Mouse (Mus musculus): ENCODE measurements around the gene Zwint.

Gene Zwint

DNA sequence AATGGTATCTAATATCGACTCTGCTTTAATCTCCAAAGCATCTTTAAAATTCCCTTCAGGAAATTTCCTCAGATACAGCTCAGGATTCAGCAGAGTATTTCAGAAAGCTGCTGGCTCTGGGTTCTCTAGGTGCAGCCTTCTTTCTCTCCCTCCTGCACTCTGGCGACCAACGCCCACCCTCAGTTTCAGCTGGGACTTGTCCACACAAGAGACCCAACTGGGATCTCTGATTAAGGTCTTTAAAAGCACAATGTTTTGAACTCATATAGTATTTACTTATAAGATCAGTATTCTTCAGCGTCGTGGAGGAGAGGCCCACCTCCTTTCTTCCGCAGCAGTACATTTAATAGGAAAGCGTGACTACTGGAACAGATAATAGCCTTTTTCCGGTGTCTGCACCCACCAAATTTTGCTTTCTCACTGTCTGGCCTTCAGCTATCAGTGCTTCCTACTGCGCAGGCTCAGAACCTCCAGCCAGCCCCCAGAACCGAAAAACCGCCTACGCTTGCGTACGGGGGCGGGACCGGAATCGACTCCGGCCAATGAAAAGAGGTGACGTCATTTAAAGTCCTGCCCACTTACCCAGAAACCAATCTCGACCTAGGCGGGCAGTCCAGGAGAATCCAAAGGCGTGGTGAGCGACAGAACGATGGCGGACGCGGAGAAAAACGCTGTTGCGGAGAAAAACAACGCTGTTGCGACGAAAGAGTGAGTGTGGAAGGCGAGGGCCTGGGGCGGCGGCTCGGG is at the start of gene Zwint:
Gene Zwint, plus strand, starts transcription at position 576 of the 747 bp plus-strand sequence.
- DNase-seq (ENCODE audit: low read depth in 1 of 2, low spot score in 2 of 2) = peak; percentile 86 to 89

DNA sequence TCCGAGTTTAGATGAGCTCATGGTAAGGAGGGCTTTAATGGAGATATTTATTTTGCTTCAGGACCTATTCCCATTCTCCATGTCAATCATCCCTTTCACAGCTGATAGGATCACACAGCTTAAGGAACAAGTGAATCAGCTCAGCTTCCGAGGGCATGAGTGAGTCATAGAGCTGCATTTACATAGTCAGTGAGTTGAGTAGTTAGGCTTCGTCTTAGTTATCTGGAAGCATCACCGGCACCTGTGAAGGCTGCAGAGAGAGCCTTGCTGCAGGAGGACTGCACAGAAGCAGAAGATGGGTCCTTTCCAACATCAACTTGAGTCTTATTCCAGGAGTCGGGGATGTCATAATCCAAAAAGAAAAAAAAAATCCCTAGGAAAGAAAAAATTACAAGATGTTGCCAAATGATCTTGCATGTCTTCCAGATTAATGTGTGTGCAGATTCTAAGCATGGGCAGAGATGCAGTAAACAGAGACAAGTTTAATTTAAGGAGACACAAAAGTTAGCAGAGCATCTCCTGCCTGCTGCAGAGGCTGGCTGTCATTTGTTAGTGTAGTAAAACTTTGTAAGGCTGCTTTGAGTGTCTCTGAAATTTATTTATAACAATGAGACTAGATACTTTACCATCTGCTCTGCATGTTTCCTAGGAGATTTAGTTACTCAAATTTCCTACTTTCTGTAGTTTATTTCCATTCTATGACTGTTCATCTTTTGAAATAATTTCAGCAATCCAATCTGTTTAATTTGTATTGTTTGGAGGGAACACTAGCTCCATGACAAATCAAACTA is 41.3 kb upstream of the Zwint start:
- DNase-seq (ENCODE audit: low read depth in 1 of 2, low spot score in 2 of 2) = no peak

DNA sequence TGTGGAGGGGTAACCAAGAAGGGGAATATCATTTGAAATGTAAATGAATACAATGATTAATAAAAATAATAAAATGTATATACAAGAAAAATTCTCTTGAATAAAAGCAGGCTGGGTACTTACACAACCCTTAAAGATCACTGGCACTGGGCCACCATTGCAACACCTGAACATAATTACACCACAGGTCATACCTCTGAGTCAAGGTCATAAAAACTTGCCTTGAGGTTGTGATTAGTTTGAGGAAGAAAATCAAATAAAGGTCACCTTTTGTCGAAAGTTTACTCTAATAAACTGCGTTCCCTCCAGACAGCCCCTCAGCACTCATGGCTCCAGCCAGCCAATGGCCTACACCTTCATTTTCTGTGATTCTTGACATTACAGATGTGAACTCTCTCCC is 38.5 kb upstream of the Zwint start:
- no peak for DNase-seq (ENCODE audit: low read depth in 1 of 2, low spot score in 2 of 2)

DNA sequence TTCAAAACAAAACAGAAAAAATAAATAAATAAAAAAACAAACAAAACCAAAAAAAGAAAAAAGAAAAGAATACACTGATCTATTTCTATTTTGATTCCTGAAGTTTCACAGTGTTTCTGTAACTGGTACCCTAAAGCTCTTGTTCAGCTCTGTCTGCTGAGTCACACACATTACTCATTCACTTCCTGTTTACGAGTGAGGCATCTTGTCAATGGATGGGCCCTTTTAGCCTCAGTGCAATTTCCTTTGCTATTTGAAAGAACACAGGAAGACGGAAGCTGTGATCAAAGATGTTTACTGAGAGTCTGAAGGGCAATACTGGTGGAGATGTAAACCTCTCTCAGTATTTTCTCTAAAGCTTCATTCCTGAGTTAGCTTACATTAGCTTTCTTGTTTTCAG is 34.1 kb upstream of the Zwint start:
- no peak for DNase-seq (ENCODE audit: low read depth in 1 of 2, low spot score in 2 of 2)

DNA sequence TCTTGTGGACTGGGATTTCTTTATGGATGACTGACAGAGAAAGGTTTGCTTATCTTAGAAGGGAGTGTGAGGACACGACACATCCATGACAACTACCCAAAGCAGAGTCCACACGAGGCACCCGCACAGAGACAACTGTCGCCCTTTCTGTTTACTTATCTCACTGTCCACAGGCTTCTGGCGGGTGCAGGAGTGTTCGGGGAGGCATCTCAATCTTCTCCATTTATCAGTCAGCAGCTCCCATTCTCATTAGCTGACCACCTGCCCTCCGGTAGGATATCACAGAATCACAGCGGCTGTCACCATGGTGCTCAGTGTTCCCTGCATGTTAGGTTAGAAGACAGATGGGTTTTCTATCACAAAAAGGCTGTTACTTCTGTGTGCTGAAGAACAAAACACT is 31.1 kb upstream of the Zwint start:
- DNase-seq (ENCODE audit: low read depth in 1 of 2, low spot score in 2 of 2) = no peak

DNA sequence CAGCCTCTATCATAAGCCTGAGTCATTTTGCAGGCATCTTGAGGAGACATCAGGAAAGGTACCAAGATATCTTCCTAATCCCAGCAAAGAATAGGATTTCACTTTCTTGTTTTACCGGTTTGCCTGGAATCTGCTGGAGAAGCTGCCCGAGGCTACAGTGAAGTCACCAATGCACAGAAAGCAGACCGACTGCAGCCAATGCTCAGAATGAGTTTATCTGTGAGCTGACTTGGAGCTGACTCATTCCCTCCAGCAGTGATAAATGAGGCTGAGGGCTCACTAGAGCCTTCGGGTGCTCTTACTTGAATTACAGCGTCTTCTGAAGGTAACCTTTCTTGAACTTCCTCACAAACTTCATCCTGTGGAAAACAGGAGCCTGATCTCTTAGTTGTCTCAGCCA is 20.5 kb upstream of the Zwint start:
- no peak for DNase-seq (ENCODE audit: low read depth in 1 of 2, low spot score in 2 of 2)

DNA sequence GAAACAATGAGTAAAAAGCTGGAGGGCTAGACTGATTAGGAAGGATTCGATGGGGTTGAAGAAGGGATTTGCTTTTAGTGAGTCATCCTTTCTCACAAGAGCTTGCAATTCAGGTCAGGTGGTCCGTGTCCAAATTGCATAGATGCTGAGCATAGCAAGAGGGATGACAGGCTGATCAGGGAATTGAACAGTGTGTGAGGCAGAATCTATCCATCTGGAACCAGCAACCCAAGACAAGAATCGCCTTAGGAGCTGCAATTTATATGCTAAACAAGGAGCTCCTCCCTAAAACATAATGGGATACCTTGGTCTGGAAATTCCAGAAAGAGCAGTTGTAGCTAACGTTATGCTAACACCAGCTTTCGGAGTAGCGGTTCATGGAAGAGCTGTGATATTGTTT is 3.8 kb upstream of the Zwint start:
- DNase-seq (ENCODE audit: low read depth in 1 of 2, low spot score in 2 of 2) = no peak

DNA sequence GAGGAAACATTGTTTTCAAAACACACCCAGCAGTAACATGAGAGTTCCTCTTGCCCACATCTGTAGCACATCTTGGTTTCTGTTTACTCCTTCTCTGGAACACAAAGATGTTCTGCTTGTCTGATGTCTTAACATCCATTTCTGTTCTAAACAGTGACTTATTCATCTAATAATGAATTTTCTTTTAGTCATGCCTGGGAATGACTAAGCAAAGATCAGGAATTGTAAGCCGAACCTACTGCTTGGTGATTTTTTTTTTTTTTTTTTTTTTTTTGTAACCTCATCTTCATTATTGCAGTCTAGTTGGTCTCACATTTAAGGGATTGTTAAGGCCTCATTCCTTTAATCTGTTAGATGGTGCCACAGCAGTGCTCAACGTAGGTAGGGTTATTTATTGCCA is 848 bp upstream of the Zwint start:
- no peak for DNase-seq (ENCODE audit: low read depth in 1 of 2, low spot score in 2 of 2)

DNA sequence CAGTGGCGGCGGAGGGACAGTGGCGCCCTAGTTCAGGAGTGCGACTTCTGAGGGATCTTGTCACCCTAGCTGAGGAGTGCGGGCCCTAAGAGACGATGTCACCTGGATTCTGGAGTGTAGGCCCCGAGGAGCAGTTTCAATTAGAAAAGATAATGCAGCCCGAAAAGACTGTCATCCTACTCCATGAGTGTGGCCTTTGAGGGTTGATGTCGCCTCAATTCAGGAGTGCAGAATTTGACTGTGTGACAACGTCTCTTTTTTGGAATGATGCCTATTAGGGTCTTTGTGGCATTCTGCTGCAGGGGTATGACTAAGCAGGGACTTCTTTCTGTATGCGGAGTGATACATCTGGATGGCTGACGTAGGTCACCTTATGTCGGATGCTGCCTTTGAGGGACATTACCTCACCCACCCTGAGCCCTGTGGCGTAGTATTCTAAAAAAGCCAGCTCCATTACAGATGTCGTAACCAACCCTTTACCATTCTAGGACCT is 418 bp downstream of the Zwint start:
- DNase-seq (ENCODE audit: low read depth in 1 of 2, low spot score in 2 of 2) = no peak

DNA sequence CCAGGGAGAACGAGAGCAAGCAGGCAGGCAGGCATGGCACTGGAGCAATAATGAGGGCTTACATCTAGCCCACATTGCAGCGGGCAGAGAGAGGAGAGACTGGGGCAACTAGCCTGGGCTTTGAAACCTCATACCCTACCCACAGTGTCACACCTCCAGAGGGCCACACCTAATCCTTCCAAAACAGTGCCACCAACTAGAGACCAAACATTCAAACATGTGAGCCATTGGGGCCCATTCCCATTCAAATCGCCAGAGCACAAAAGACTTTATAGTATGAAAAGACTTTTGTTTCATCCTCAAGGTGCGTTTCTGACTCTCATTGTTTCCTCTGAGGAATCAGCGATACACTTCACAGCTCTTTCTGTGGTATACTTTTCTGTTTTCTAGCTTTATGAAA is 4.6 kb downstream of the Zwint start:
- DNase-seq (ENCODE audit: low read depth in 1 of 2, low spot score in 2 of 2) = no peak

DNA sequence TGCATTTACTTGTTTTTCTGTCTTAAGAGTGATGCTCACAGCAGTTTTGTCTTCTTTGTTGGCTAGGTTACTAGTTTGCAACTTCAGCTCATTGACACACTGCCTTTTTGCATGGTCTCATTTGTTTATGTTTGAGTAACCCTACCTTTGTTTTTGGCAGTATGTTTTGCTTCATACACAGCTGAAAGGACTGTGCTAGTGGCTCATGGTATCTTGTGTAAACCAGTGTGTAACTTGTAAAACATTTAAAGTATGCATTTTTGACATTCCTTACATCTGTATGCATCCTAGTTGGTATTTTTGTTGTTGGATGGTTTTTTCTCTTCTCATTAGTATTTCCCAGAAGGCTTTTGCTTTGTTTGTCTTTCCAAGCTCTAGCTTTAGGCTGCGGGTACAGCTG is 5.7 kb downstream of the Zwint start:
- no peak for DNase-seq (ENCODE audit: low read depth in 1 of 2, low spot score in 2 of 2)

DNA sequence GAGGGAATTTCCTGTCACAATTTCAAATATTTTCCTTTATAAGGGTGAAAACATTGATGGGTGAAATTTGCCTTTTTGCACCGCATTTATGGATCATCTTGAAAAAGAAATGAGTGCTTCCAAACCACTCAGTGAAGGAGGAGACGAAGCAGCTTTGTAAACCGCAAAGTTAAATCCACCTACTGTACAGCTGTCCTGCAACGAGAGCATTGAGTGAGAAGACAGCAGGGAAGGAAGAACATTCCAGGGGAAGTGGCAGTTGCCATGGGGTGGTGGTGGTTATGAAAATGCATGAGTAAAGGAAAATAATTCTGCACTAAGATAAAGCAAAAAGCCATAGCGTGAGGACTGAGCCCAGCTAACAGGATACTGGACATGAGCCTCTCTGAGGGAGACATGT is 13.2 kb downstream of the Zwint start:
- no peak for DNase-seq (ENCODE audit: low read depth in 1 of 2, low spot score in 2 of 2)

DNA sequence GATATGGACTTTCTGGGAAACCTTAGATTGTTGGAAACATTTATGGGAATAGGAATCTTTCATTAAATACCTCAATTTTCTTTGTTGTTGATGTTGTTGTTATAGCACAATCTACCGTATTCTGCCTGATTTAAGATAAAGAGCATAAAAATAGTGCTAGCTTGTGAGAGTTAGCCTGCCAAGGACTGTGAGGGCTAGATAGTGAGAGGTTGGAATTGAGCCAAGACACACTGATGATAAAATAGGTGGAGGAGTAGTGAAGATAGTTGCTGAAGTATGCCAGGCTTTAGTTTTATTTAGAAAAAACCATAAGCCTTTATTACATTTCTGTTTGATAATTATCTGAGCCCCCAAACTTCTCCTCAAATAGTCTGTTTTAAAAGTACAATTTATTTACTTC is 14.4 kb downstream of the Zwint start:
- DNase-seq (ENCODE audit: low read depth in 1 of 2, low spot score in 2 of 2) = no peak

DNA sequence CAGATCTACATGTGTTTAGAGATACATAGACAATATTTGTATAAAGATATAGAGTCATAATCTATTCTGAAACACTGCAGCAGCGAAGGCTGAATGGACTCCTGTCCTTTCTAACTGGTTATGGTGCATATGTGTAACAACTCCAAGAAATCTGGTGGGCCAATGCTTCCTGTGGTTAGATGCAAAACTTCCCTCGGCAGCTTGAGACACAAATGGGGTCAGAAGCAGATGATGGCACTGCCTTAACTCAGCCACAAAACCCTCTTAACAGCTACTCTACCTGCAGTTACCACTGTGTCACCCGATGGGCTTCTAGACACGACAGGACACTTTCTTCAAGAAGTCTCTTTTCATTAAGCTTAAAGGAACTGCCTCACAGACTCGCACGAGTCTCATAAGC is 21.3 kb downstream of the Zwint start:
- DNase-seq (ENCODE audit: low read depth in 1 of 2, low spot score in 2 of 2) = no peak

DNA sequence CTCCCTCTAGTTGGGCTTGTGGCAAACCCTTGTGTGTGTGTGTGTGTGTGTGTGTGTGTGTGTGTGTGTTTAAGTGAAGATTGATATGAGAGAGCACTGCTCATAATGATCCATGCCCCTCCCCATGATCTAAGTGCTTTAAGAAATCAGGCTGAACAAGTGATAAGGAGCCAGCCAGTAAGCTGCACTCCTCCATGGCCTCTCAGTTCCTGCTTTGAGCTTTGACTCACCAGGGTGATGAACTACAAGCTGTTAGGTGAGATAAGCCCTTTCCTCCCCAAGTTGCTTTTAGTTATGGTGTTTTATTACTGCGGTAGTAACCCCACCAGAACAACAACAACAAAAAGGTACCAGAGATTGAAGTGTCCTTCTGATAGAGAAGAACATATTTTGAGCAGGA is 21.9 kb downstream of the Zwint start:
- DNase-seq (ENCODE audit: low read depth in 1 of 2, low spot score in 2 of 2) = no peak

DNA sequence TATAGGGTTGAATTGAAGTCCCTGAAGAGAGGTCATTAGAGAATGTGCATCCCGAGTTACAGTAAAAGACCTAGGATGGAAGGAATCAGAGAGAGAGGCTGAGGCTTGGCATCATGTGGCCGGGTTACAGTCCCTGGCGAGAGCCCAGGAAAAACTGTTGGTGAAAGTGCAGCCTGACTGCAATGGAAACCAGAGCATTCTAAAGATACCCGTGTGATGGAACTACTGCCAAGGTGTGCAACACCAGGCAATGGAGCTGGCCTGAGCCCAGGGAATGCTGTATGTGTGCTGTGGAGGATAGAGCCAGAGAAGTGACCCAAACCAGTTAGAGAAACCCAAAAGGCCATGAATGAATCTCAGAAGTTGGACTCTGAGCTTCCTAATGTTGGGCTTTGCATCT is 24.4 kb downstream of the Zwint start:
- DNase-seq (ENCODE audit: low read depth in 1 of 2, low spot score in 2 of 2) = no peak

DNA sequence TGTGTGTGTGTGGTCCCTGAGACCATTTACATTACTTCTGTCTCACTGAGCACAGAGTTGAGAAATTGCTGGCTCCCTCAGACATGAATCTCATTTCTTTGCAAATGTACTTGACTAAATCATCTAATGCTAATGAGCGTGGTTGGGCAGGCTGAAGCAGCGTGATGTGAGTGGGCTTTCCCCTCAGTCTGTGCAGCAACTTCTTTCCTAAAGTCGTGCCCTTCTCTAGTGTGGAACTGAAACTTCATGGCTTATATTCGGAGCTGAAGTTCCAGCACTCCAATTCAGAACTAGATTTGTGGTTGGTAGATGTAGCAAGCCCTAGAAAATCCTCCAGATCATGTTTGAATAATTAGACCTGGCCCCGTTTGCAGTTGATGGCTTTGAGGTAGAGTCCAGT is 46.4 kb downstream of the Zwint start:
- no peak for DNase-seq (ENCODE audit: low read depth in 1 of 2, low spot score in 2 of 2)

DNA sequence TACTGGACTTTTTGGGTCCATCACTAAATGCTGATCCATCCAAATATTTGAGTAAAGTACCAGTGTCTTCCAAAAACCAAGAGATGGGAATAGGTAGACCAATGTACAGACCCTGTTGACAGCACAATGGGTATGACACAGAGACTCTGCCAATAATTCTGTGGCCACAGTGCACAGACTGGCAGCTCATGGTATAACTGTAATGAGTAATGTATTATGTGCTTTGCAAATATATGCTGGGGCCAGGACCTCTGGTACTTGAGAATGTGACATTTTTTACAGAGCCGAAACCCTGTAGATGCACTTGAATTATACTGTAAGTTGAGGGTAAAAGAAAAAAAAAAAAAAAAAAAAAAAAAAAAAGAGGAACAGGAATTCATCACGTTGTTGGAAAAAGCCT is 59.1 kb downstream of the Zwint start:
- DNase-seq (ENCODE audit: low read depth in 1 of 2, low spot score in 2 of 2) = no peak

All from monocyte, adult 2 months (primary cell).